Mouse (Mus musculus): ENCODE data around the gene Inpp5a. TPM values are rescaled to one million over a fixed set of nuclear protein-coding genes. Genes with fewer than 3 reads are reported as not detected.

The Inpp5a gene
- polyA plus RNA-seq, 1 experiment from 2014 or later, result 4.1 TPM

DNA sequence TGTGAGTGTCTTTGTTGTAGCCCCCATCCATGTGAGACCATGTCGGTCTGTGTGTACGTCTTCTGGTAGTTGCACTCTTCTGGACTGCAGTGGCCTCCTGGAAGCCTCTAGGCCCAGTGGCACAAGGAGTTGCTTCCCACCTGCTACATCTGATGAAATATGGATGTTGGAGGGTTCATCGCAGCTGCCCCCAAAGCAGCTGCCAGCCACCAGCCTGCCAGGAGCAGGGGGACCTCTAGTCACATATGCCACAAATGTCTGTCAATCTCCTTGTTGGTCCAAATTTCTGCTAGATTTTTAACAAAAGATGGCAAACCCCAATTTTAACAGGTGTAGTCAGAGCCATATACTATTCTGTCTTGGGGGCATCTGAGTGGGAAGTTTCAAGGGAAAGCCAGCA, 26.4 kb upstream of the Inpp5a start:
- Histone ChIP-seq H3K27me3 (no peaks in the 10 kb centered on the region), H3K9ac (no peak overlapping the region), H3K4me3 (replicated peaks) (no peak overlapping the region), H3K9me3 (replicated peaks) (no peaks in the 10 kb centered on the region), H3K27ac (replicated peaks) (no peak overlapping the region), H3K4me2 (no peak overlapping the region), H3K4me1 (replicated peaks) (peaks cover 19% of the 10 kb centered on the region), H3K36me3 (replicated peaks) (no peaks in the 10 kb centered on the region)
- WGBS (ENCODE audit: insufficient replicate concordance), result 81% methylated on average over 3 of the region's 3 CpGs
- ATAC-seq (ENCODE audit: insufficient read depth), result no peak

DNA sequence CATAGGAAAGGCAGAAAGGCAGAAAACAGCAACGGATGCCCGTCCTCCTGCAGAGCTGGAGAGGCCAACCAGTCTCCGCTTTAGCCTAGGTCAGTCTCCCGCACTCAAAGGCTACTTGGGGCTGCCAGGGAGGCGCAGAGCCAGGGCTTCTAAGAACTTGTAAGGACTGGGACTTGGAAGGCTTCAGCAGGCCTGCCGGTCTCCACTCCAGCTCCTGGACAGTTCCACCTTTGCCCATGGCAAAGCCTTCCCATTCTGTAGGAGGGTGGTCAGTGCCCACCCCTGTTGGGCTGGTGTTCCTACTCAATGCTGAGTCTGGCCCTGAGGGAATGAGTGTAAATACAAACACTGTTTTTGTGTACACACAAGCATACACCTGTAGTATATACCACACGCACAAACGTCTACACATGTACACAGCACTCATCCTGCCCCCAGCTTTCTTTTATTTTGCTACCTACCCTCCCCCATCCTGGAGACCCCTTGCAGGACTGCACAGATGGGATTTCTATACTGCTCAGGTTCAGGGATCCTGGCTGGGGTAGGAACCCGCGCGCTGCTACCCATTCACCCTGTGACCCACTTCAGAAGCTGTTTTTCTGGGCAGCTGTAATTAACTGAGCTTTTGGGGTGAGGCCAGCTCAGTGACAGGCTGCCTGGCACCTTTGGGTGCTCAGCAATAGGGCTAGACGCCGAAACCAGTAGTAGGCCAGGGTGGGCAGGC, 25.5 kb upstream of the Inpp5a start:
- H3K4me3 ChIP-seq (replicated peaks), result no peak overlapping the region
- no peaks in the 10 kb centered on the region for H3K27me3 ChIP-seq
- H3K9ac ChIP-seq, result no peak overlapping the region
- no peak overlapping the region for H3K27ac ChIP-seq (replicated peaks)
- H3K4me2 ChIP-seq, result no peak overlapping the region
- peaks cover 22% of the 10 kb centered on the region for H3K4me1 ChIP-seq (replicated peaks)
- 69% methylated on average over 13 of the region's 13 CpGs for WGBS (ENCODE audit: insufficient replicate concordance)
- no peak for ATAC-seq (ENCODE audit: insufficient read depth)
- H3K36me3 ChIP-seq (replicated peaks), result no peaks in the 10 kb centered on the region
- no peaks in the 10 kb centered on the region for H3K9me3 ChIP-seq (replicated peaks)

DNA sequence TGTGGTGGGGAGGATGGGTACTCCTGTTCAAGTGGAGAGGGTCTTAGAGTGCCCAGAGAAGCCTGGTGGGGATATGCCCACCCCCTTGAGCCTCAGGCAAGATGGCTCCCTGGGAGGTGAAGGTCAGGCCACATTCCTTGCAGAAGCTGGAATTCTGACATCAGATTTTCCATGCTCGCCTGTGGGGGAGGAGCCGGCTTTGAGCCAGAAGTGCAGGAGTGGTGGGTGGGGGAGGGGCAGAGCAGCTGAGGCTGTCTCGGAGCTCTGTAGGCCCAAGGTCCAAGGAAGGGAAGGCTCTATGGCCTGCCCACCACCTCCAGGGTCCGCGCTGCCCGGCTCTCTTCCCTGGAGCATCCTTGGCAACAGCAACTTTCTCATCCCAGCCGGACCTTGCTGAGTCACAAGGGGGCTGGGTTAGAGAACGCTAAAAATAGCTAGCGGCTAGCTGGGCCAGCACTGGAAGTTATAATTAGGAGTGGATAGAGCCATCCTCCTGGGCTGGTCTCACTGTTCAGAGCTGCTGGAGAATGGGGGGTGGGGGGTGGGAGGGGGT, 24.8 kb upstream of the Inpp5a start:
- Histone ChIP-seq H3K36me3 (replicated peaks) (no peaks in the 10 kb centered on the region), H3K4me1 (replicated peaks) (peaks cover 26% of the 10 kb centered on the region), H3K9me3 (replicated peaks) (no peaks in the 10 kb centered on the region), H3K9ac (no peak overlapping the region), H3K4me2 (no peak overlapping the region), H3K27me3 (no peaks in the 10 kb centered on the region), H3K27ac (replicated peaks) (0 out of 2 replicates have a peak overlapping the region, but pooled peaks have one; percentile 30), H3K4me3 (replicated peaks) (no peak overlapping the region)
- ATAC-seq (ENCODE audit: insufficient read depth), result peak; percentile 26; the same call in 1 of the 2 replicates
- WGBS (ENCODE audit: insufficient replicate concordance), result 12% methylated on average over 9 of the region's 9 CpGs

DNA sequence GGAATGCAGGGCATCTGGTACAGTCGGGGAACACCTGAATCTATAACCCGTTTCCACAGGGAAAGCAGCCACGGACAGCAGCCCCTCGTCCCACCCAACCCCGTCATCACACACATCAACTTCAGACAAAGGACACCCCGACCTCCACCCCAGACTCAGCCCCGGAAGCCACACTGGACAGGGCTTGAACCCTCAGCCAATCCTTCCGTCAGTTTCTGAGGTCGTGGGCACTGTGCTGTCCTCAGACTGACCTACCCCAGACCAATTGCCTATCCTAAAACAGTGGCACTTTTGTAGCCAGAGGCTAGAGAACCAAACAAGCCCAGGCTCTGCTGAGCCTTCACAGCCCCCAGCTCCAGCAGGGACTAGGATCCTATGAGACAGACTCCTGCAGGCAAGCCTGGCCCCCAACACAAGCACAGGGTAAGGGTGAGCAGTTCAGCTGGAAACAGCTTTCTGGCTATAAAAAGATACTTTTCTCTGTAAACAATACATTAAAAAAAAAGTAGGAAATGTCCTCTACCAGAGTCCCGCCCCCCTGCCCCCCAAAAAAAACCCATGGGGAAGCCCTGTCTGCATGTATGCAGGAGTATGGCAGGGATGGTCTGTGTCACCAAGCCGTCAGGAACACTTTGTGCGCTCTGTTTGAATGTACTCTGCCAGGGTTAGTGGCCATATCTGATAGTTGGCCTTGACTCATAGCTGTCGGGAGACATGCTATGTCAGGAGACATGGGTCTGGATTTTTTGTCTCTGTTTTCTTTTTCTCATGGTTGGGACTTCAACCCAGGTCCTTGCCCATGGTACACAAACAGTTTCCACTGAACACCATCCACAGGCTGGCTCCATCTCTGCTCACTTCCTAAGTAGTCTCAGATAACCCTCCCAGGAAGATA, 23.7 kb upstream of the Inpp5a start:
- Histone ChIP-seq H3K27ac (replicated peaks) (0 out of 2 replicates have a peak overlapping the region, but pooled peaks have one; percentile 30), H3K4me1 (replicated peaks) (peaks cover 26% of the 10 kb centered on the region), H3K36me3 (replicated peaks) (no peaks in the 10 kb centered on the region), H3K4me2 (no peak overlapping the region), H3K27me3 (no peaks in the 10 kb centered on the region), H3K9ac (no peak overlapping the region), H3K9me3 (replicated peaks) (no peaks in the 10 kb centered on the region), H3K4me3 (replicated peaks) (no peak overlapping the region)
- no peak for ATAC-seq (ENCODE audit: insufficient read depth)
- WGBS (ENCODE audit: insufficient replicate concordance), result 61% methylated on average over 13 of the region's 13 CpGs

DNA sequence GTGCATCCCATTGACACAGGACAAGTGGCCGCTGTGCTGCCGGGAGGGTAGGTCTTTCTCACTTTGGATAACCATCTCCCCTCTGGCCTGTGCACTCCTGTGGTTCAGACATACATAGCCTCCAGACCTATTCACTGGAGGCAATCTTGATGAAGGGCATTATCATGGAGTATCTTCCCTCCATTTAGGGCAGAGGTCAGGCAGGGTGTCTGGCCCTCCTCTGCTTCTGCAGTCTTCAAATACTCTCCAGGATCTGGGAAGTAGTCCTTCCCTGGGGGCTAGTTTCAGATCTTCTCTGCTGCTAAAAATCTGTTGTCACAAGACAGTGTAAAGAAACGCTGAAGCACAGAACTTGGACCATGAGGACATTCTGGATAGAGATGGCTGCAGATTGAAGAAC, 22.8 kb upstream of the Inpp5a start:
- Histone ChIP-seq H3K4me3 (replicated peaks) (no peak overlapping the region), H3K27ac (replicated peaks) (no peak overlapping the region), H3K36me3 (replicated peaks) (no peaks in the 10 kb centered on the region), H3K9me3 (replicated peaks) (no peaks in the 10 kb centered on the region), H3K9ac (no peak overlapping the region), H3K4me2 (no peak overlapping the region), H3K4me1 (replicated peaks) (peaks cover 26% of the 10 kb centered on the region), H3K27me3 (no peaks in the 10 kb centered on the region)
- no peak for ATAC-seq (ENCODE audit: insufficient read depth)
- WGBS (ENCODE audit: insufficient replicate concordance), result 40% methylated on average over 3 of the region's 3 CpGs

DNA sequence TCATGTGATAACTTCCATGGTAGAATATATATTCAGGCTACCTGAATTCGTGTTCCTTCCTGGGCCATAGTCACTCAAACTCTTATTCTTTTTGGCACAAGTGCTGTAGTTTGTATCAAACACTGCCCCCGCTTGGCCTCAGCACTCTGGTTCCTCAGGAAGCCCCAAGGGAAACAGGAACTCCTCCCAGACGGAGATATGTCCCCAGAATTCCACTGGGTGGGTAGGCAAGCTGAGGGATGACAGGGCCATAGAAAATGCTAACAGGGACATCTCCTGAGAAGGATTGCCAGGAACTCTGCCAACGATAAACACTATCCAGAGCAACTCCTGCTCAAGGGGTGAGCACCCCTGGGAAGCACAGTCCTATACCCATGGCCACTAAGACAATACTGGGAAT, 22.4 kb upstream of the Inpp5a start:
- Histone ChIP-seq H3K9ac (no peak overlapping the region), H3K4me2 (no peak overlapping the region), H3K4me3 (replicated peaks) (no peak overlapping the region), H3K27ac (replicated peaks) (no peak overlapping the region), H3K36me3 (replicated peaks) (no peaks in the 10 kb centered on the region), H3K4me1 (replicated peaks) (peaks cover 26% of the 10 kb centered on the region), H3K9me3 (replicated peaks) (no peaks in the 10 kb centered on the region), H3K27me3 (no peaks in the 10 kb centered on the region)
- WGBS (ENCODE audit: insufficient replicate concordance), result 30% methylated on average over 4 of the region's 4 CpGs
- no peak for ATAC-seq (ENCODE audit: insufficient read depth)

DNA sequence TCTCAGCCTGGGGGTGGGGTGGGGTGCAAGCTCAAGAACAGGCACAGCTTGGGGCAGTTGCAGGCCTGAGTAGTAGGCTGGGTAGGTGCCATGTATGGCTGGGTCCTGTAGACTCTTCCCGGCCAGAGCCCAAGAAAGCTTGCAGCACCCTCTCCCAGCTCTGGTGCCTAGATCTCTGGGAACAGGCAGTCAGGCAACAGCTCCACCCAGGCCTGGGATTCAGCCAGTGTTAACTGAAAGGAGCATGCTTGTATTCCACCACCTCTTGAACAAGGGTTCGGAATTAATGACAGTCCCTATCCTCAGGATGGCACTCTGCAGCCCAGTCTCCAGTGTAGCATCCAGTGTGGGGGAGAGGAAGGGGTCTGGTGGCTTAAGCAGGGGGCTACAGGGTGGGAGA, 20.7 kb upstream of the Inpp5a start:
- H3K4me2 ChIP-seq, result no peak overlapping the region
- no peaks in the 10 kb centered on the region for H3K36me3 ChIP-seq (replicated peaks)
- ATAC-seq (ENCODE audit: insufficient read depth), result no peak
- H3K27ac ChIP-seq (replicated peaks), result no peak overlapping the region; the same call in 1 of the 2 replicates
- H3K9ac ChIP-seq, result no peak overlapping the region
- no peak overlapping the region for H3K4me3 ChIP-seq (replicated peaks)
- no peaks in the 10 kb centered on the region for H3K9me3 ChIP-seq (replicated peaks)
- peaks cover 26% of the 10 kb centered on the region for H3K4me1 ChIP-seq (replicated peaks)
- H3K27me3 ChIP-seq, result no peaks in the 10 kb centered on the region; the same call in 1 of the 2 replicates
- 60% methylated on average over 2 of the region's 2 CpGs for WGBS (ENCODE audit: insufficient replicate concordance)

DNA sequence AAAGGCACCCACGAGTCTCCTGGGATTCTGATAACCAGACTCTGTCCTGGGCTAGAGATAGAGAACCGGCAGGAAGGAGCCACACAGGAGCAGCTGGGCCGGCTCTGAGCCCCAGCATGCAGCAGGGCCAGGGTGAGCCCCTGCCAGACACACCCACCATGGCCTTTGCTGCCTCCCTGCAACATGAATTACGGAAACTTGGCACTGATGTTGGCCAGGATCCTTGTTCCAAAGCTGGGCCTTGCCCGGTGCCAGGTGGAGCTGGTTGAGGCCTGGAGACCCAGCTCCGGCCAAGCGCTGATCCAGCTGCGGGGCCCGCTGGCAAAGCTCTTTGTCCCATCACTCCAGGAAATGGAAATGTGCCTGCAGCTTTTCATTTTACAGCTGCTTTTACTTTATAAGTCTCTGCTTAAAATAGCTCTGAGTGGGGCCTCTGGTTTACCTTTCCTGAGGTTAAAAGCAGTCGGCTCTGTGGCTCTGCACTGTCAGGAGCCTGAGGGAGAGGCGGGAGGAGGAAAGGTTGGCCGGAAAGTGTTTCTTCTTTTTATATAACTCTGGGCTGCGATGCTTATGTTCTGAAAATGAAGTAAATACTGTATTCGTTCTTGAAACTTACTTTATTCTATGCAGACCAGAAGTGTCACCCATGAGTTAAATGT, 20.1 kb upstream of the Inpp5a start:
- no peaks in the 10 kb centered on the region for H3K9me3 ChIP-seq (replicated peaks)
- WGBS (ENCODE audit: insufficient replicate concordance), result 46% methylated on average over 14 of the region's 14 CpGs
- H3K9ac ChIP-seq, result no peak overlapping the region
- no peak overlapping the region for H3K27ac ChIP-seq (replicated peaks)
- ATAC-seq (ENCODE audit: insufficient read depth), result no peak
- H3K27me3 ChIP-seq, result no peaks in the 10 kb centered on the region; the same call in 1 of the 2 replicates
- H3K36me3 ChIP-seq (replicated peaks), result no peaks in the 10 kb centered on the region
- no peak overlapping the region for H3K4me3 ChIP-seq (replicated peaks)
- peaks cover 23% of the 10 kb centered on the region for H3K4me1 ChIP-seq (replicated peaks)
- no peak overlapping the region for H3K4me2 ChIP-seq

DNA sequence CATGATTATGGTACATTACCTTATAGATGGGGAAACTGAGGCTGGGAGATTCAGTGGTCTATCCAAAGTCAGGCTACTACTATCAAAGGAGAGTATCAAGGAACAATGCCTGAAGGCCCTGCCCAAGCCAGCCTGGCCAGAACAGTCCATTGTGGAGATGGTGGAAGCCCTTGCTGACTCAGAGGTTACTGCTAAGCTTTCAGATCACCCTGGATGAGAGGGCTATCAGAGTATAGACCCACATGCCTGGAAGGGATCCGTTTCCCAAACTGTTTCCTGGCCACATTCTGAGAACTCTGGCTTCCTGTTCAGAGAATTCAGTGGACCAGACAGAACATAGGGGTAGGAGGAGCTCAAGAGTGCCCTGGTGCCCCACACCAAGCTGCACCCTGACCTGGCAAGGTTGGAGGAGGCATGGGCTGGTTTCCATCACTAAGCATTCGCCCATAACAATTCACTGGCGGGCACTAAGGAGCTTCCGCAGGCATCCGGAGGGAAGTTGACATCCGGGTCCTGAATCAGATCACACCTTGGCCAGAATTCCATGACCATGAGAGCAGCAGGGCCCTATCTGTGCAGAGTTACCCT, 19.3 kb upstream of the Inpp5a start:
- H3K4me1 ChIP-seq (replicated peaks), result peaks cover 17% of the 10 kb centered on the region

DNA sequence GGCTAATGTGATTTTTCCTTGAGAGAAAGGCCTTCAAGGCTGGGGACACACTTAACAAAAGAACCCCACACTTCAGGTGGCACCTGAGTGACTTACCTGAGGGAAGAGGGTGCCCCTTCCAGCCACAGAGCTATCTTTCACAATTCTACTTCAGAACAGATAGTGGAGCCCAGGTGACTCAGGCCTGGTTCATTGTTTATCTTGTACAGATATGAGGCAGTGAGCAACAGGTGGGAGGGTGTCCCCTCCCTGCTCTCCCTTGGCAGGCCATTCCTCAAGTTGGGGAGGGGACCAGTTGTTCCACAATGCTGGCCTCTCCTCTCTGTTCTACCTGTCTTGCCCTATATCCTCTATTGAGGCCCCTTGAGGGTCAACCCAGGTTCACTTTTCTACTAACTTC, 17.5 kb upstream of the Inpp5a start:
- no peak for ATAC-seq (ENCODE audit: insufficient read depth)
- Histone ChIP-seq H3K27me3 (no peaks in the 10 kb centered on the region; the same call in 1 of the 2 replicates), H3K36me3 (replicated peaks) (no peaks in the 10 kb centered on the region), H3K4me1 (replicated peaks) (peaks cover 7% of the 10 kb centered on the region; the same call in 1 of the 2 replicates), H3K4me3 (replicated peaks) (no peak overlapping the region), H3K27ac (replicated peaks) (no peak overlapping the region), H3K9me3 (replicated peaks) (no peaks in the 10 kb centered on the region), H3K4me2 (no peak overlapping the region), H3K9ac (no peak overlapping the region)

More for the DNA sequence above, 19.3 kb upstream of the Inpp5a start:
- WGBS (ENCODE audit: insufficient replicate concordance), result 71% methylated on average over 6 of the region's 6 CpGs
- Histone ChIP-seq H3K36me3 (replicated peaks) (no peaks in the 10 kb centered on the region), H3K27ac (replicated peaks) (no peak overlapping the region), H3K27me3 (no peaks in the 10 kb centered on the region; the same call in 1 of the 2 replicates), H3K4me2 (no peak overlapping the region), H3K4me3 (replicated peaks) (no peak overlapping the region), H3K9ac (no peak overlapping the region), H3K9me3 (replicated peaks) (no peaks in the 10 kb centered on the region)
- no peak for ATAC-seq (ENCODE audit: insufficient read depth)

All from liver, embryonic 15.5 days (tissue).